In genomic region chr1:185047516-185048247, GRCm38 (mm10) we compare ENCODE assay signal across 16 mouse cellular contexts. TPM values are rescaled to one million over a fixed set of nuclear protein-coding genes. Genes with fewer than 3 reads are reported as not detected.
DNase-seq lines count a peak whose midpoint lies in the region; ATAC-seq and TF ChIP-seq lines count a peak whose summit lies in the region.
"Had no signal": no experiment of that assay in that cellular context is flagged by ENCODE, and none has a peak within 500 bp of the region (broad histone marks: within the 10 kb centered on the region; RNA-seq: fewer than 3 reads in every experiment).

No protein-coding gene starts in this region.

- no peak for TF ChIP-seq CTCF in kidney, postnatal 0 days (IDR thresholded peaks at IDR 0.05; ENCODE audit: low read depth)

- WGBS in kidney, postnatal 0 days = 54% methylated on average over 12 of the region's 12 CpGs
- WGBS in kidney, embryonic 16.5 days = 56% methylated on average over 12 of the region's 12 CpGs
- WGBS in heart, embryonic 16.5 days = 29% methylated on average over 12 of the region's 12 CpGs

- H3K4me1 ChIP-seq in kidney, postnatal 0 days (replicated peaks; ENCODE audit: insufficient read depth, low read length) = no peaks in the 10 kb centered on the region
- no peaks in the 10 kb centered on the region for H3K4me1 ChIP-seq in kidney, embryonic 16.5 days (ENCODE audit: insufficient read depth, low read length)
- H3K4me1 ChIP-seq in heart, embryonic 16.5 days (ENCODE audit: control insufficient read depth, insufficient read depth, low read length) = peaks cover 10% of the 10 kb centered on the region
- H3K4me1 ChIP-seq: hindbrain, embryonic 13.5 days; limb, embryonic 12.5 days had no signal

- no peaks in the 10 kb centered on the region for H3K9me3 ChIP-seq in kidney, postnatal 0 days (replicated peaks; ENCODE audit: low read length)
- H3K9me3 ChIP-seq in kidney, embryonic 16.5 days (ENCODE audit: low read length) = no peaks in the 10 kb centered on the region
- H3K9me3 ChIP-seq in heart, embryonic 16.5 days (replicated peaks; ENCODE audit: control insufficient read depth, low read length) = no peaks in the 10 kb centered on the region
- H3K9me3 ChIP-seq: embryonic facial prominence, embryonic 13.5 days; hindbrain, embryonic 13.5 days; limb, embryonic 12.5 days had no signal

- no peak overlapping the region for H3K9ac ChIP-seq in kidney, postnatal 0 days (ENCODE audit: low read depth, low read length)
- H3K9ac ChIP-seq in kidney, embryonic 16.5 days (replicated peaks; ENCODE audit: low read length) = no peak overlapping the region
- H3K9ac ChIP-seq in heart, embryonic 16.5 days (ENCODE audit: low read length) = no peak overlapping the region; the same call in 1 of the 2 replicates
- H3K9ac ChIP-seq: embryonic facial prominence, embryonic 13.5 days; hindbrain, embryonic 13.5 days; limb, embryonic 12.5 days had no signal

- no peaks in the 10 kb centered on the region for H3K27me3 ChIP-seq in kidney, postnatal 0 days (ENCODE audit: insufficient read depth, low read length)
- H3K27me3 ChIP-seq in kidney, embryonic 16.5 days (ENCODE audit: insufficient read depth, low read length) = no peaks in the 10 kb centered on the region
- no peaks in the 10 kb centered on the region for H3K27me3 ChIP-seq in heart, embryonic 16.5 days (ENCODE audit: control insufficient read depth, insufficient read depth, low read length)
- H3K27me3 ChIP-seq: CH12.LX; embryonic facial prominence, embryonic 13.5 days; hindbrain, embryonic 13.5 days; limb, embryonic 12.5 days had no signal

- H3K27ac ChIP-seq in kidney, postnatal 0 days = no peak overlapping the region
- H3K27ac ChIP-seq in kidney, embryonic 16.5 days (ENCODE audit: low read length) = no peak overlapping the region
- H3K27ac ChIP-seq in heart, embryonic 16.5 days (ENCODE audit: low read length) = peak overlapping the region; percentile 62
- H3K27ac ChIP-seq: embryonic facial prominence, embryonic 13.5 days; hindbrain, embryonic 13.5 days; limb, embryonic 12.5 days had no signal

- no peak overlapping the region for H3K4me2 ChIP-seq in kidney, postnatal 0 days (ENCODE audit: low read length)
- no peak overlapping the region for H3K4me2 ChIP-seq in kidney, embryonic 16.5 days (replicated peaks; ENCODE audit: low read depth, low read length)
- peak overlapping the region; percentile 18; the same call in 1 of the 2 replicates for H3K4me2 ChIP-seq in heart, embryonic 16.5 days (ENCODE audit: low read depth, low read length)
- H3K4me2 ChIP-seq: embryonic facial prominence, embryonic 13.5 days; hindbrain, embryonic 13.5 days; limb, embryonic 12.5 days had no signal

- H3K36me3 ChIP-seq in kidney, postnatal 0 days (ENCODE audit: insufficient read depth, low read length) = no peaks in the 10 kb centered on the region
- no peaks in the 10 kb centered on the region for H3K36me3 ChIP-seq in kidney, embryonic 16.5 days (ENCODE audit: insufficient read depth, low read length)
- H3K36me3 ChIP-seq in heart, embryonic 16.5 days (ENCODE audit: control insufficient read depth, insufficient read depth) = no peaks in the 10 kb centered on the region
- H3K36me3 ChIP-seq: embryonic facial prominence, embryonic 13.5 days; hindbrain, embryonic 13.5 days; limb, embryonic 12.5 days had no signal

- no peak for ATAC-seq in kidney, postnatal 0 days (replicated peaks; ENCODE audit: low FRiP score, low read depth)
- ATAC-seq in kidney, embryonic 16.5 days (ENCODE audit: low FRiP score, low TSS enrichment) = no peak
- ATAC-seq in heart, embryonic 16.5 days (replicated peaks; ENCODE audit: extremely low read depth, insufficient read depth, low FRiP score) = peak; percentile 58
- ATAC-seq: midbrain, embryonic 16.5 days had no signal

- peak; percentile 13 for DNase-seq in adrenal gland, adult 2 months
- DNase-seq in adrenal gland, postnatal 14 days = no peak
- DNase-seq in kidney, postnatal 0 days (ENCODE audit: low spot score) = peak; percentile 36
- peak; percentile 58 to 82 for DNase-seq in lung, postnatal 4 days
- DNase-seq in ovary, postnatal 36 days (ENCODE audit: low spot score) = no peak
- no peak for DNase-seq in urinary bladder, postnatal 14 days (ENCODE audit: low spot score)
- DNase-seq: cerebellum, postnatal 36 days; kidney, adult 18-20 months; right cerebral cortex, postnatal 4 days had no signal

- no peak overlapping the region for H3K4me3 ChIP-seq in kidney, postnatal 0 days (replicated peaks; ENCODE audit: low read depth, low read length)
- H3K4me3 ChIP-seq in kidney, embryonic 16.5 days (ENCODE audit: low read length) = no peak overlapping the region
- peak overlapping the region; percentile 2; the same call in 1 of the 2 replicates for H3K4me3 ChIP-seq in heart, embryonic 16.5 days (ENCODE audit: low read length)
- H3K4me3 ChIP-seq: embryonic facial prominence, embryonic 13.5 days; hindbrain, embryonic 13.5 days; limb, embryonic 12.5 days had no signal

RNA-seq across cellular contexts. Expression of gene Mark1, which starts 48.3 kb away (rescaled TPM):
- total RNA-seq in adrenal gland, adult 2 months (2021) = 1 to 10 TPM; 5.3 to 9.6 TPM
- polyA plus RNA-seq in adrenal gland, adult 2 months (2012; rRNA removed) = 4.5 and 4.9 TPM in 2 replicates
- total RNA-seq in adrenal gland, postnatal 14 days (2021) = 8.2 and 8.9 TPM in 2 replicates
- 2.1 TPM in 2 replicates for polyA plus RNA-seq in kidney, postnatal 0 days (2015; fragmentation: Nextera tagmentation; extraction: Ambion mirVana)
- polyA plus RNA-seq in kidney, embryonic 16.5 days (2015; fragmentation: Nextera tagmentation; extraction: Ambion mirVana) = 1.8 and 2.0 TPM in 2 replicates
- polyA plus RNA-seq in heart, embryonic 16.5 days (2015; fragmentation: Nextera tagmentation; extraction: Ambion mirVana) = 1.6 TPM in 2 replicates
- total RNA-seq: CH12.LX had no signal

Comparison
In these comparisons a context has a peak if more than half of its experiments do, and no peak if none do; other contexts are left out.
1. DNase-seq: peak in adrenal gland, adult 2 months (single experiment), kidney, postnatal 0 days (single experiment) and lung, postnatal 4 days (2 of 2); none in adrenal gland, postnatal 14 days (single experiment), ovary, postnatal 36 days (single experiment) and urinary bladder, postnatal 14 days (single experiment).